Mouse (Mus musculus) midbrain, postnatal 0 days (tissue): ENCODE measurements around the gene Lbx1. TPM values are rescaled to one million over a fixed set of nuclear protein-coding genes. Genes with fewer than 3 reads are reported as not detected.

Experiments
- ATAC-seq: fragments of 200-750 bp; cut with Nextera tagmentation; 2 replicates; pipeline ENCODE4 v1.8.0; 2017; ENCODE audit warnings: moderate number of reproducible peaks, mild to moderate bottlenecking, moderate TSS enrichment, moderate library complexity; ENCODE audit not compliant: low FRiP score
- DNase-seq: peaks from one replicate; pipeline ENCODE4 v3.0.0-alpha.2; 2015; ENCODE audit warnings: low spot score
- H3K27ac ChIP-seq: fragments of 300-500 bp; sonication (generic); 2 replicates; pipeline ENCODE4 v1.5.1; 2014; ENCODE audit warnings: low read depth, mild to moderate bottlenecking, low read length, mixed read lengths
- H3K27me3 ChIP-seq: fragments of 300-500 bp; sonication (generic); 2 replicates; pipeline ENCODE4 v1.6.1; 2014; ENCODE audit warnings: low read length, control low read depth, mixed read lengths; ENCODE audit not compliant: insufficient read depth
- H3K36me3 ChIP-seq: fragments of 300-500 bp; sonication (generic); 2 replicates; pipeline ENCODE4 v1.6.1; 2014; ENCODE audit warnings: low read length, control low read depth, mixed read lengths; ENCODE audit not compliant: insufficient read depth
- H3K4me1 ChIP-seq: fragments of 300-500 bp; sonication (generic); 2 replicates; pipeline ENCODE4 v1.6.1; 2014; ENCODE audit warnings: mild to moderate bottlenecking, control low read depth, antibody characterized with exemption, low read length, mixed read lengths; ENCODE audit not compliant: insufficient read depth
- H3K4me2 ChIP-seq: fragments of 300-500 bp; sonication (generic); 2 replicates; pipeline ENCODE4 v1.6.1; 2014; ENCODE audit warnings: low read depth, mild to moderate bottlenecking, low read length, mixed read lengths; ENCODE audit not compliant: poor library complexity, severe bottlenecking
- H3K4me3 ChIP-seq: fragments of 300-500 bp; sonication (generic); 2 replicates; pipeline ENCODE4 v1.5.1; 2014; ENCODE audit warnings: low read depth, mild to moderate bottlenecking, low read length, moderate library complexity
- H3K9ac ChIP-seq: fragments of 300-500 bp; sonication (generic); replicated peaks from 2 replicates; pipeline ENCODE4 v1.6.1; 2014; ENCODE audit warnings: mild to moderate bottlenecking, low read length, moderate library complexity, mixed read lengths; ENCODE audit not compliant: poor library complexity, severe bottlenecking
- H3K9me3 ChIP-seq: fragments of 300-500 bp; sonication (generic); 2 replicates; pipeline ENCODE4 v1.6.1; 2016; ENCODE audit warnings: low read length, control low read depth
- CTCF ChIP-seq: IDR thresholded peaks from 2 replicates; pipeline ENCODE4 v1.5.1; 2016; ENCODE audit warnings: antibody characterized with exemption, mild to moderate bottlenecking
- WGBS: fragments of 180-500 bp; shearing (Covaris S2); extraction: QIAGEN DNeasy Blood & Tissue Kit; methylation state at CpG from one replicate; pipeline ENCODE4 v1.1.7; 2014; 5-methylcytosine and 5-hydroxymethylcytosine counted together
- polyA plus RNA-seq: library from polyadenylated mRNA; unstranded; fragments of >200 nt; fragmentation: Nextera tagmentation; extraction: Ambion mirVana; gene quantifications from 2 replicates; pipeline ENCODE4 v1.2.1, GENCODE M21; 2015
- total RNA-seq: library from RNA; depleted of rRNA; stranded (reverse); fragments of >200 nt; gene quantifications from 2 replicates; pipeline ENCODE4 v1.2.3, GENCODE M21; 2014

Gene Lbx1
- total and polyA plus RNA-seq, 2 experiments from 2014 or later, result 0.10 to 2.1 TPM

- Histone ChIP-seq H3K27me3 (peaks cover 54% of the 10 kb centered on the region), H3K4me3 (no peak overlapping the region), H3K4me1 (no peaks in the 10 kb centered on the region), H3K4me2 (no peak overlapping the region), H3K27ac (no peak overlapping the region), H3K36me3 (no peaks in the 10 kb centered on the region), H3K9me3 (no peaks in the 10 kb centered on the region), H3K9ac (no peak overlapping the region)
- ATAC-seq (no peak), DNase-seq (no peak)
- no peak for TF ChIP-seq CTCF
- WGBS, result 1% methylated on average over 14 of the region's 14 CpGs
These were observed 3.6 kb downstream of the Lbx1 start for GRCm38 (mm10) chr19:45232036-45232410.

- no peak overlapping the region for H3K9ac ChIP-seq
These were observed 4.1 kb downstream of the Lbx1 start for GRCm38 (mm10) chr19:45231383-45232035.

GRCm38 (mm10) chr19:45230848-45231382 lies 4.7 kb downstream of the Lbx1 start:
- H3K4me3 ChIP-seq, result peak overlapping the region; percentile 13; the same call in 1 of the 2 replicates
- no peaks in the 10 kb centered on the region for H3K9me3 ChIP-seq
- no peaks in the 10 kb centered on the region for H3K36me3 ChIP-seq
- under 1% methylated on average over 26 of the region's 51 CpGs for WGBS
- no peak for TF ChIP-seq CTCF
- no peaks in the 10 kb centered on the region for H3K4me1 ChIP-seq
- ATAC-seq (no peak), DNase-seq (no peak)
- 0 out of 2 replicates have a peak overlapping the region, but pooled peaks have one; percentile 18 for H3K4me2 ChIP-seq
- no peak overlapping the region for H3K9ac ChIP-seq
- no peak overlapping the region for H3K27ac ChIP-seq
- H3K27me3 ChIP-seq, result peaks cover 57% of the 10 kb centered on the region

More at GRCm38 (mm10) chr19:45231383-45232035, 4.1 kb downstream of the Lbx1 start:
- no peaks in the 10 kb centered on the region for H3K36me3 ChIP-seq
- 0 out of 2 replicates have a peak overlapping the region, but pooled peaks have one; percentile 18 for H3K4me2 ChIP-seq
- H3K27ac ChIP-seq, result no peak overlapping the region
- no peak for DNase-seq
- no peaks in the 10 kb centered on the region for H3K4me1 ChIP-seq
- no peak for ATAC-seq
- under 1% methylated on average over 44 of the region's 44 CpGs for WGBS
- H3K4me3 ChIP-seq, result peak overlapping the region; percentile 13; the same call in 1 of the 2 replicates
- no peaks in the 10 kb centered on the region for H3K9me3 ChIP-seq
- peaks cover 57% of the 10 kb centered on the region for H3K27me3 ChIP-seq
- no peak for TF ChIP-seq CTCF

GRCm38 (mm10) chr19:45230201-45230611 lies 5.4 kb downstream of the Lbx1 start:
- no peak for DNase-seq
- TF ChIP-seq CTCF, result no peak
- Histone ChIP-seq H3K4me2 (no peak overlapping the region), H3K9ac (no peak overlapping the region), H3K4me3 (no peak overlapping the region), H3K27ac (no peak overlapping the region), H3K36me3 (no peaks in the 10 kb centered on the region), H3K9me3 (no peaks in the 10 kb centered on the region), H3K27me3 (peaks cover 62% of the 10 kb centered on the region), H3K4me1 (no peaks in the 10 kb centered on the region)
- ATAC-seq, result no peak
- WGBS, result under 1% methylated on average over 20 of the region's 20 CpGs

GRCm38 (mm10) chr19:45229378-45230135 lies 6.1 kb downstream of the Lbx1 start:
- no peak for TF ChIP-seq CTCF
- 2% methylated on average over 33 of the region's 33 CpGs for WGBS
- Histone ChIP-seq H3K4me2 (0 out of 2 replicates have a peak overlapping the region, but pooled peaks have one; percentile 12), H3K9ac (no peak overlapping the region), H3K27ac (no peak overlapping the region), H3K27me3 (peaks cover 62% of the 10 kb centered on the region), H3K4me3 (no peak overlapping the region), H3K4me1 (no peaks in the 10 kb centered on the region), H3K36me3 (no peaks in the 10 kb centered on the region), H3K9me3 (no peaks in the 10 kb centered on the region)
- DNase-seq, result no peak
- no peak for ATAC-seq

- Histone ChIP-seq H3K27me3 (peaks cover 63% of the 10 kb centered on the region), H3K4me1 (no peaks in the 10 kb centered on the region), H3K4me3 (no peak overlapping the region), H3K9ac (no peak overlapping the region), H3K9me3 (no peaks in the 10 kb centered on the region), H3K36me3 (no peaks in the 10 kb centered on the region), H3K4me2 (no peak overlapping the region), H3K27ac (no peak overlapping the region)
- no peak for ATAC-seq
- no peak for DNase-seq
- WGBS, result 4% methylated on average over 4 of the region's 4 CpGs
- TF ChIP-seq CTCF, result no peak
These were observed 6.8 kb downstream of the Lbx1 start for GRCm38 (mm10) chr19:45228781-45229180.
